Mouse (Mus musculus) lung, postnatal 0 days (tissue): Measurements from ENCODE around the gene Poldip3.

ENCODE experiments used
- CTCF ChIP-seq: IDR thresholded peaks from 2 replicates; pipeline ENCODE4 v1.5.1; 2016; ENCODE audit warnings: antibody characterized with exemption, mild to moderate bottlenecking
- EP300 ChIP-seq: IDR thresholded peaks from 2 replicates; pipeline ENCODE4 v1.6.1; 2016; ENCODE audit warnings: antibody characterized with exemption, mild to moderate bottlenecking, control low read depth

DNA sequence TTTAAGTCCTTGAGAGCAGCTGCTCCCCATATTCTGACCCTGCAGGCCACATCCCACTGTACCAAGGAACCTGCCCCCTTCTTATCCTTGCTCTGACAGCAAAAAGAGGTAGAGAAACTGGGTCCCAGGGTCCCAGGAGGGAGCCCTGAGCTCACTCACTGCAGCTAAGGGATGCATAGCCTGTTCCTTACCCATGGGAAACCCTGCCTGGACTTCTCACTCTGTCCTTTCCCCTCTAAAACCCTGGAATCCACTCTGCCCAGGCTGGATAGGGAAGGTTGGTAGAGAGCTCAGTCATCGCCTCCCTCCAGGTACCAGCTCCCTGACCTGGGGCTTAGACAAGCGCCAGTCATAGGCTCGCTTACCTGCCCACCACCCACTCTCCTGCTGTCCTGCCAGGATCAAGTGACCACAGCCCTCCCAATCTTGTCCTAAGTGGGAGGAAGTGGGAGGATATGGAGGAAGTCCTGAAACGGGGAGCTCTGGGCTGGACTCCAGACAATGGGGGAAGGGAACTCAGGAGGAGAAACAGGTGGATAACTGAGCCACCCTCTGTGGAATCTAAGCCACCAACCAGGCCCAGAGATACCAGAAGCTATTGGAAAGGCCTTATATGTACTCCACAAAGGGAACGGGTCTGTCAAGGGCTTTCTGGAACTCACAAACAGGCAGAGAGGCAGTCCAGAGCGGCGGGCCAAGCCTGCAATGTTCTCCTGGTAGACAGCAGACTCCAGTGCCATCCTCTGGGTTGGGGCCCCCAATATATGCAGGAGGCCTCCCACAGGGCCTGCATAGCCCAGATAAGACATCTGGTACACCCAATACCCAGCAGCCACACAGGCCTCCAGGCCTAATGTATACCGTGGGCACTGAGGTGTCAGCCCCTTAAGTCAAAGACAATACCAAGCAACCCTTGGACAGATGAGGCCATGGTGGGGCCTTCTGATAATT is 20.9 kb upstream of the Poldip3 start:
- no peak for TF ChIP-seq CTCF
- TF ChIP-seq EP300, result no peak
